Mouse (Mus musculus): ENCODE results near the gene Them4. TPM values are rescaled to one million over a fixed set of nuclear protein-coding genes. Genes with fewer than 3 reads are reported as not detected.

Them4 gene
- total RNA-seq, 2 experiments from 2014 or later = 20.5 to 21.5 TPM

DNA sequence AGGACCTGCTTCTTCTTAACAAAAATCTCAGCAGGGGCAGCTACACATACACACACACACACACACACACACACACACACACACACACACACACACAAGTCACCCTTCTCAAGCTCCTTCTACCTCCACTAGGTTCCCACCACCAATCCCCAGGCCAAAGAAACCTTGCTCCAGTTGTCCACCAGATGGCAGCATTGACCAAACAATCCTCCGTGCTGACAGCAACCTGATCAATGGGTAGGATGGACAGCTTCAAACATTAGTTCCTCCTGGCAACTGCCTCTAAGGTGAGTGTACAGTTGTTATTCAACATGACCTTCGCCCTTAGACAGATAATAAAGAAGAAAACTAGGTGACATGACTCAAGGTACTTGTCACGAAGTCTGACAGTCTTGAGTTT, 56.9 kb downstream of the Them4 start:
- peak; percentile 83 to 88 for DNase-seq (ENCODE audit: low spot score in 2 of 2)
- intact Hi-C loops (cut with DNase I) = loop anchor here (2.0 to 5.0 kb wide), 5 partner anchors 46 to 536 kb away; partner anchors contain the start of genes Mrpl9, Oaz3 and Tdrkh

DNA sequence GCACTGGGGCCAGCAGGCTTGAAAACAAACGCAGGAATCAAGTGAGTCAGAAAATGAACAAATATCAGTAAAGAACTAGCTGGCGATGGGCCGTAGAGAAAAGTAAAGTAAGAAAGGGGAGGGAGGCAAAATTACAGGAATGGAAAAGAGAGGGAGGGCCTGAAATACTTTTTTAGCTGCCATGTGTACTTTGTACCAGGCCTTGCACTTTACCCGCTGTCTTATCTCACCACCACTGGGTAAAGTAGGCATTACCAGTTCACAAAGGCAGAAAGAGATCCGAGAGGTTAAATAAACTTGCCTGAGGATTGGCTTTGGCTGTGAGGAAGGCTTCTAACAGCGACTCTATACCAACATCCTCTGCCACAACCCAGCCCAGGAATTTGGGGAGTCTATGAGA, 57.6 kb downstream of the Them4 start:
- intact Hi-C loops (cut with DNase I) = loop anchor here (2.0 to 5.0 kb wide), 5 partner anchors 45 to 535 kb away; partner anchors contain the start of genes Mrpl9, Oaz3 and Tdrkh
- no peak for DNase-seq (ENCODE audit: low spot score in 2 of 2)

DNA sequence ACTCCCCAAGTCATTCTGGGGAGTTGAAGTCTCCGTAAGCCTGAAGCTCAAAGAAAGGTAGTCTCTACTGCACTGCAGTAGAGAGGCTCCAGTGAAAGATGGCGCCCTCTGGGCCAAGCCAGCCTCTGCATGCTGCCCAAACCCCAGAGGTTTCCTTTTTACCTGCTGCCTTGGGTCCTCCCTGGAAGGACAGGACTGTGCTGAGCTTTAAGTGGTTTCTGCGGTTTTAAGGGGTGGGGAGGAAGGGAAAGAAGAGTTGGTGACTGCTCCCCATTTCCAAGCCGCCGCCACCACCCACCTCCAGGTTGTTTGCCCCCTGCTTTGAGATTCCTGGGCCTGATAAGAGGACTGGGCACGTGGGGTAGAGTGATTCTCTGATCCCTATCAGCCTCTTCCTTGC, 58.7 kb downstream of the Them4 start:
- no peak for DNase-seq (ENCODE audit: low spot score in 2 of 2)
- intact Hi-C loops (cut with DNase I) = loop anchor here (5.0 kb wide), 3 partner anchors 74 to 234 kb away; partner anchors contain the start of genes Mrpl9 and Oaz3

DNA sequence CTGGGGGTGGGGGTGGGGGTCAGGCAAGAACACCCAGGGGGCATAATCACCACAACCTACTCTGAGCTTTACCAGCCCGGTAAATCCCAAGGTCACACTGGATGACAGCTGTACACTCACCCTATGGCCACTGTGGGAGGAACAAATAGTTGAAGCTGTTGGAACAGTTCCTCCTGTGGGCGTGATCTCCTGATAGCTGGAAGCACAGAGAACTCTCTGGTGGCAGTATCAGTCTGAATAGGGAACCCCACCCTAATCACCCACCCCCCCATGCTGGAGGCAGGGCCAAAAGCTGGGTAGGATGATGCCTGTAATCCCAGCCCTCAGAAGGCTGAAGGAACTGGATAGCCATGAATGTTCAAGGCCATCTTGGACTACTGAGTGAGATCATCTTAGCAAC, 59.8 kb downstream of the Them4 start:
- intact Hi-C loops (cut with DNase I) = loop anchor here (5.0 kb wide), 3 partner anchors 73 to 233 kb away; partner anchors contain the start of genes Mrpl9 and Oaz3
- no peak for DNase-seq (ENCODE audit: low spot score in 2 of 2)

DNA sequence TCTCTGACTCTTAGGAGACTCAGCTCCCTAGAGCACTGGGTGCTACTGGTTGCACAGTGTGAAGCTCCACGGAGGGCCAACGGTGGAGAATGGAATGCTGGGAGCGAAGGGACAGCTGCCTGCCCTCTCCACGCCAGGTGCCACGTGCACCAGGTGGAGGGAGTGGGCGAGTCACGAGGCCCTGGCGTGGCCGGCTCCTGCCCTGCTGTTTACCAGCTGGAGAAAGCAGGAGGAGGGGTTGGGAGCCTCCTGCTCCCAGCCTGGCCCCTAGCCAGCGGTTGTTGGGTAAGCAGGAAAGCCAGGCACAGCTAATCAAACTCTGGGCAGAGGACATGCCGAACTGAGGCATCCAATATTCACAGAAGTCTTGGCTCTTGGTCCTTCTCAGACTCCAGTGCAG, 61.7 kb downstream of the Them4 start:
- DNase-seq (ENCODE audit: low spot score in 2 of 2) = no peak
- intact Hi-C loops (cut with DNase I) = no loop called here

DNA sequence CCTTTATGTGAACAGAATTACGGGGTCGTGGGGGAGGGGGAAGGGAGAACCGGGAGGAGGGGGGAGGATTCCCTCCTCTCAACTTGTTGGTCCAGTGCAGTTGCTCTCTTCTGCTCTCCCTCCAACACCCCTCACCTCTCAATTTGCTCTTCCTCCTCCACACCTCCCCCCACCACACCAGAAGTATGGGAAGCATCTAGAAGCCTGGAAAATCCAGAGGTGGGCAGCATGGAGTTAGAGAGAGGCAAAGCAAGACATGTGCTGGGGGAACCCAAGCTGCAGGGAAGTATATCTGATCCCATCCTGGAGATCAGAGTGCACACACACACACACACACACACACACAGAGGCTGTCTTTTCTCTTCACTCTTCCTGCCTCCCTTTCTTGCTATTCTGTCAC, 62.1 kb downstream of the Them4 start:
- DNase-seq (ENCODE audit: low spot score in 2 of 2) = no peak
- intact Hi-C loops (cut with DNase I) = no loop called here

DNA sequence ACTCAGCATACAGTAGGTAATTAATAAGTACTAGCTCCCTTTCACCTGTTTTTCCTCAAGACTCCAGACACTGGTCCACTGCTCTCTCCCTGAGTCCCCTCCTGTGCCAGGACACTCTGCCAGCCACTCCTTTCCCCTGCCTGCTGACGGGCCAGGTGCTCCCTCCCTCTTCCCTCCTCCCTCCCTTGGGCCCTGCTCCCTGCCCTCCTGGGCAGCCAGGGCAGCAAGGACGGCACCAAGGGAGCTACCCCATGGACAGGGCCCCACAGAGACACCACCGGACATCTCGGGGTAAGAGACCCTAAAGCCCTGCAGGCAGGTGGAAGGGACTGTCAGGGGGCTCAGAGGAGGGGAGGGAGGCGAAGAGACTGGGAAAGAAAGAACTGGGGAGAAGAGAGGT, 62.8 kb downstream of the Them4 start, which contains the start of gene Rorc:
Gene Rorc, plus strand, starts transcription at position 154 of the 400 bp plus-strand sequence.
- no peak for DNase-seq (ENCODE audit: low spot score in 2 of 2)
- intact Hi-C loops (cut with DNase I) = no loop called here

DNA sequence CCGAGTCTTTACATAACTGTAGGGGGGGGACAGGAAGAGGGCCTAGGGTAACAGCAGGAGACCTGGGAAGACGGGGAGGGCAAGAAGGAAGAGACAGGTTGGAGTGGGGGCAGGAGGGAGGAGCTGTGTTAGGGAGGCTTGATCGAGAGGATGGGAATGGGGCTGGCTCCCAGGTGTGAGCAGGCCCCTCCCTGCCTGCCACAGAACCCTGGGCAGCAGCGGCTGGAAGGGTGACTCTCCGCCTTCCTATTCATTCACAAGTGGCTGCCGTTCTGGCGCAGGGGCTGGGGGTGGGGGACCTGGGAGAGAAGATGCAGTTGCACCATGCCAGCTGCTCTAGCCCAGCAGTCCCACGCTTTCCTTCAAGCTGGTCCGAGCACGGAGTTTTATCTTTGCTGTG, 63.2 kb downstream of the Them4 start:
- peak in 1 of 2 experiments; percentile 26 for DNase-seq (ENCODE audit: low spot score in 2 of 2)
- intact Hi-C loops (cut with DNase I) = no loop called here

DNA sequence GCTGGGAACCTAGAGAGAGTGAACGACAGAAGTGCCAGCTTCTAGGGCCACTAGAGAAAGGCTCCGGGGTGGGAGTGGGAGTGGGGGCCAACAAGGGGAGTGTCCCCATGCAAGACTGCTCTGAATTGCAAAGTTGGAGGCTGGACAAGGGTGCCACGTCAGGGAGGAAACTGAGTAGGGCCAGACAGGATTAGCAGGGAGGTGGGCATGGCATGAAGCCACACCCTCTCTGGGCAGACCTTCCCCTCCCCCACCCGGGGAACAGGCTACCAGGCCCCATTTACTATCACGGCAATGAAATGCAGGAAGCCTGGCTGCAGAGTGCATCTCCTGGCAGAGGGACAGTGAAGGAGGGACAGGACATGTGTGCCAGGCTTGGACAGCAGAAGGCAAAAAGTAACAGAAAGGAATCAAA, 63.7 kb downstream of the Them4 start:
- no peak for DNase-seq (ENCODE audit: low spot score in 2 of 2)
- intact Hi-C loops (cut with DNase I) = no loop called here

DNA sequence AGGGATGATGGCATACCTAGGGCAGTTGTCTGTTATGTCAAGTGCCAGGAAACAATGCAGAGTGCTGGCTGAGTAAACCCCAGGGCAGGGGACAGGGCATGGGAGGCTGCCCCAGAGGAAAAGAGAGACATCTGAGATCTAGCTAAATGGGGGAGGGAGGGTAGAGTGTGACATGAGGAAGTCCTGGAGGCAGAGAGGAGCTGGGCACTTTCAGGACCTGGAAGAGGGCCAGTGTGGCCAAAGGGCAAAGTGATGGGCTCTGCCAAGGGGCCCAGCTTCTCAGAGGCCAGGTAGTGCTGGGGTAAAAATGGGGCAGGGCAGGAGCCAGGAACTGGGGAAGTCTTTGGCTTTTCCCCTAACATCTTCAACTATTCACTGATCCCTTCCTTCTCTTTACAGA, 64.7 kb downstream of the Them4 start:
- intact Hi-C loops (cut with DNase I) = no loop called here
- no peak for DNase-seq (ENCODE audit: low spot score in 2 of 2)

DNA sequence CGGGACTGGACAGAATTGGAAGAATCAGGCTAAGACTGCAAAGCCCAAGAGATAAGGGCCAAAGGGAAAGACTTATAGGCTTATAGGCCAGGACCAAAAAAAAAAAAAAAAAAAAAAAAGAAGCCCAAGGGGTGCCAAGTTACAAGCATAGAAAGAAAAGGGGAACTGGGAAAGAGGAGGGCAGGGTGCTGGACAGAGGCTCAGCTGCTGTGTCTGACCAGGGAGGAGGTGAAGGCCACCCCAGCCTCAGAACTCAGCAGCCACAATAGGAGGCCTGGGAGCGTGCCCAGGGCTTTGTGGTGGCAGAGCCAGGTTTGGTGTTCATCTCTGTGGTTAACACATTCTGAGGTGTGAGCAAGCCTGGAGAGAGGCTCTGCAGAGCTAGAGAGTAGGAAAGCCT, 65.3 kb downstream of the Them4 start:
- intact Hi-C loops (cut with DNase I) = no loop called here
- no peak for DNase-seq (ENCODE audit: low spot score in 2 of 2)

DNA sequence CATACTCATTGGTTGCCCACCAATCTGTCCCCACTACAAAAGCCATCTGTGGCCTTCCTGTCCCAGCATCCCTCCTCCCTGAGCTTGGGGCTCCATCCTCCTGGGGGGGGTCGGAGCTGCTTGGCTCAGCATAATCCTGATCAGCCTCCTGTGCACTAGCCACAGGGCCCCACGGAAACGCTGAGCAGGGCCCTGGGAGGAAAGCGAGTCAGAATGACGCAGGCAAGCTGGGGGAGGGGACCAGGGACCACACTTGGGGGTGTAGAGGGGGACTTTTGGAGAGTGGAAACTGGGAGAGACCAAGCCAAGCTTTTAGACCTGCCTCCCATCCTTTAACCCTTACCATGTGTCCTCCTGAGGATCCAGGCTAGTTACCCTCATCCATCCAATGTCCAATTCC, 66.0 kb downstream of the Them4 start:
- intact Hi-C loops (cut with DNase I) = no loop called here
- no peak for DNase-seq (ENCODE audit: low spot score in 2 of 2)

DNA sequence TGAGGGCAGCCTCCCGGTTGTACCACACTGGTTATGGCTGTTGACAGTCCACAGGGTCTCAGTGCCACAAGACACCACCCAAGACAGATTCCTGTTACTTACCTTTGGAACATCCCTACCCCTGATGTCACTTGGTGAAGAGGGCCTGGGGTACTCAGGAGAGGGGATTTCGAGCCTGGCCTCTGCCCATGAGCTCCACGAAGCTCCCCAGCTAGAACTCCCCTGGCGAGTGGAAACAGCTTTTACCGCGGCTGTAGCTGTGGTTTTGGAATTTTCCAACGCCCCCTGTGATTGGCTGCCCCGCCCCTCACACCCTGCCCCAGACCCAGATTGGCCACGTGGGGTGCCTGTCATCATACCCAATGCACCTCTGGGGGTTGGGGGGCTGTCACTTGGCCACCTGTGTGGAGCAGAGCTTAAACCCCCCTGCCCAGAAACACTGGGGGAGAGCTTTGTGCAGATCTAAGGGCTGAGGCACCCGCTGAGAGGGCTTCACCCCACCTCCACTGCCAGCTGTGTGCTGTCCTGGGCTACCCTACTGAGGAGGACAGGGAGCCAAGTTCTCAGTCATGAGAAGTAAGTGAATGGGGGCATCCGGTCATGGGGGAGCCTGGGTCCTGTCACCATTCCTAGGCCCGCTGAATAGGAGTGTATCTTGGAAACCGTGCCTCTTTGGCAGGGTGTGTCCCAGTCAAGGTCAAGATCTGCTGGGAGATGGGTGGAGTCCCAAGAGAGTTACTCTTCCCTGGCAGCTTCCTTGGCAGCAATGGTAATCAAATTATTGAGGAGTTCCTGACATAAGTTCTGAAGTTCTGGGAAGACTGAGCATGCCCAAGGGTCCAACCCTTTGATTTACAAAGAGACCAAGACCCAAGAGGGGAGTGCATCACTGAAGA, 67.4 kb downstream of the Them4 start:
- intact Hi-C loops (cut with DNase I) = no loop called here
- DNase-seq (ENCODE audit: low spot score in 2 of 2) = no peak

DNA sequence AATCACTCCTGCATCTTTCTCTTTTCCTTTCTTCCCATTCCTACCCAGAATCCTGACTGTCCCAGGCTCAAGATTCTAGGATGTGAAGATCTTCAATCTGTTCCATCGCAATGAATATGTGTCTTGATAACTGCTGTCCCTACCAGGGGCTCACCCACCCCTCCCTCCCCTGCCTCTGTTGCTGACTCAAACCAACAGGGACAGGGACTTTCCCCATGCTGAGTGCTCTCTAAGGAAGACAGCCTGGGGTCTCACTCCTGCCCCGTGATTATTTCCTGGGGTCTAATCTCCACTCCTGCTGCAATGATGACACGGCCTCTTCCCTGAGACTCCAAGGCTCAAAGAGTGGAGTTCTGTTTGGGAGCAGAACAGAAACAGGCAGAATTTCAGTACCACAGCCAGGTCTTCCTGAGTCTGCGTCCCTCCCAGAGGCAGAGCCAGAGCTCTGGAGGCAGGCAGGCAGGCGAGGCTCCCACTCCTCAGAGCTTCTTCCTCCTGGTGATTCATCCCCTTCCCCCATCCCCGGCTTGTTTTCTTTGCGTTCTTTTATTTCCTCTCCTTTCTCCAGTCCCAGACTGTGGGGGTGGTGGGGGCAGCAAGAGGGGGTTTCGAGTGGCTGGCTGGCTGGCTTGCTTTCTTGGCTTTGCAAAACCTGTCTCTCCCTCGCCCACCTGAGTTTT, 70.1 kb downstream of the Them4 start:
- peak in 1 of 2 experiments; percentile 61 for DNase-seq (ENCODE audit: low spot score in 2 of 2)

More for the DNA sequence above, 70.1 kb downstream of the Them4 start:
- intact Hi-C loops (cut with DNase I) = no loop called here

Other genes with a start within 250 kb of the Them4 start
- gene Gm10697, start 237.4 kb upstream of the Them4 start, total RNA-seq (2021) = not detected
- gene Gm10696, start 131.9 kb upstream of the Them4 start, total RNA-seq (2021) = not detected
- gene Gm5286, start 113.4 kb upstream of the Them4 start, total RNA-seq (2021) = not detected
- not detected for gene Gm4778, start 46.1 kb upstream of the Them4 start, total RNA-seq (2021)
- not detected for gene Them5, start 32.0 kb downstream of the Them4 start, total RNA-seq (2021)
- under 1 TPM; 0.64 to 0.76 TPM for gene C2cd4d, start 52.3 kb downstream of the Them4 start, total RNA-seq (2021)
- under 1 TPM; 0.21 to 0.60 TPM for gene Rorc, start 62.7 kb downstream of the Them4 start, total RNA-seq (2021)
- gene Lingo4, start 88.4 kb downstream of the Them4 start, total RNA-seq (2021) = 1 to 10 TPM in 1 of 2 experiments, under 1 TPM in 1; 0.87 to 1.4 TPM
- 10 to 100 TPM; 35.1 to 37.9 TPM for gene Tdrkh, start 103.2 kb downstream of the Them4 start, total RNA-seq (2021)
- 10 to 100 TPM; 37.8 to 38.9 TPM for gene Mrpl9, start 133.2 kb downstream of the Them4 start, total RNA-seq (2021)
- gene Oaz3, start 133.8 kb downstream of the Them4 start, total RNA-seq (2021) = not detected
- gene Celf3, start 168.2 kb downstream of the Them4 start, total RNA-seq (2021) = 100 to 1,000 TPM; 166 to 170 TPM
- gene Riiad1, start 170.3 kb downstream of the Them4 start, total RNA-seq (2021) = 1 to 10 TPM; 4.2 to 5.3 TPM